Comparison of ENCODE assay signal across 8 mouse cellular contexts in genomic region chr7:16930850-16931249, GRCm38 (mm10). TPM values are rescaled to one million over a fixed set of nuclear protein-coding genes. Genes with fewer than 3 reads are reported as not detected.
DNase-seq lines count a peak whose midpoint lies in the region; ATAC-seq and TF ChIP-seq lines count a peak whose summit lies in the region.

No protein-coding gene starts in this region.

- H3K4me2 ChIP-seq in heart, embryonic 11.5 days: no peak overlapping the region; the same call in 1 of the 2 replicates
- H3K4me2 ChIP-seq in forebrain, postnatal 0 days (ENCODE audit: low read depth): no peak overlapping the region

- H3K4me1 ChIP-seq in heart, embryonic 11.5 days (ENCODE audit: control insufficient read depth, insufficient read depth, low read length): no peaks in the 10 kb centered on the region
- peaks cover 4% of the 10 kb centered on the region; the same call in 1 of the 2 replicates for H3K4me1 ChIP-seq in forebrain, postnatal 0 days (ENCODE audit: insufficient read depth)

- TF ChIP-seq CTCF in forebrain, postnatal 0 days (IDR thresholded peaks at IDR 0.05; ENCODE audit: low read depth): peak; percentile 84

- no peaks in the 10 kb centered on the region for H3K36me3 ChIP-seq in heart, embryonic 11.5 days (ENCODE audit: control insufficient read depth, insufficient read depth, low read length)
- H3K36me3 ChIP-seq in forebrain, postnatal 0 days (ENCODE audit: insufficient read depth): no peaks in the 10 kb centered on the region

- DNase-seq in heart, adult 18-20 months: peak; percentile 63 to 88
- peak; percentile 58 to 77 for DNase-seq in CD8-positive naive resting alpha-beta T cell, adult 2 months (ENCODE audit: low read depth in 2 of 2, low spot score in 2 of 2)
- peak; percentile 78 for DNase-seq in cerebellum, adult 11 months
- DNase-seq in forebrain, postnatal 0 days: peak; percentile 88
- peak; percentile 63 to 85 for DNase-seq in layer of hippocampus, adult 8-10 months (ENCODE audit: low spot score in 2 of 2)
- DNase-seq in mesoderm, embryonic 11.5 days (ENCODE audit: low read depth, low spot score): peak; percentile 77
- peak; percentile 80 for DNase-seq in testis, postnatal 10 days (ENCODE audit: low spot score)

- H3K9ac ChIP-seq in heart, embryonic 11.5 days (ENCODE audit: low read depth, low read length): no peak overlapping the region
- no peak overlapping the region for H3K9ac ChIP-seq in forebrain, postnatal 0 days

- H3K27me3 ChIP-seq in heart, embryonic 11.5 days (ENCODE audit: control insufficient read depth, insufficient read depth, low read length): no peaks in the 10 kb centered on the region
- H3K27me3 ChIP-seq in forebrain, postnatal 0 days (ENCODE audit: insufficient read depth, low read length): no peaks in the 10 kb centered on the region

- H3K9me3 ChIP-seq in heart, embryonic 11.5 days (replicated peaks; ENCODE audit: control insufficient read depth, low read length): no peaks in the 10 kb centered on the region
- H3K9me3 ChIP-seq in forebrain, postnatal 0 days (ENCODE audit: low read length): no peaks in the 10 kb centered on the region

- no peak overlapping the region for H3K27ac ChIP-seq in heart, embryonic 11.5 days (ENCODE audit: low read depth, low read length)
- H3K27ac ChIP-seq in forebrain, postnatal 0 days (ENCODE audit: low read depth, low read length): peak overlapping the region; percentile 57

- 12% methylated on average over 1 of the region's 1 CpGs for WGBS in heart, embryonic 11.5 days (ENCODE audit: insufficient replicate concordance)
- WGBS in forebrain, postnatal 0 days: 0% methylated on average over 1 of the region's 1 CpGs

- H3K4me3 ChIP-seq in heart, embryonic 11.5 days (ENCODE audit: low read depth, low read length): no peak overlapping the region
- no peak overlapping the region for H3K4me3 ChIP-seq in forebrain, postnatal 0 days (ENCODE audit: low read depth, low read length)

- ATAC-seq in heart, embryonic 11.5 days (replicated peaks; ENCODE audit: insufficient number of reproducible peaks, low FRiP score, low TSS enrichment): no peak
- peak; percentile 21; the same call in 1 of the 2 replicates for ATAC-seq in forebrain, postnatal 0 days

RNA-seq across cellular contexts. Expression of gene Calm3, which starts 6.9 kb away (rescaled TPM):
- total RNA-seq in heart, adult 18-20 months (2021): 100 to 1,000 TPM; 166 to 200 TPM
- polyA plus RNA-seq in heart, embryonic 11.5 days (2014; fragmentation: Nextera tagmentation; extraction: Ambion mirVana): 150 and 156 TPM in 2 replicates
- total RNA-seq in forebrain, postnatal 0 days (2014; rRNA removed): 1,323 and 1,444 TPM in 2 replicates
- 403 and 424 TPM in 2 replicates for polyA plus RNA-seq in forebrain, postnatal 0 days (2015; fragmentation: Nextera tagmentation; extraction: Ambion mirVana)
- total RNA-seq in layer of hippocampus, adult 8-10 months (2022): 1,000 to 10,000 TPM; 1,722 to 2,104 (median 1,900) TPM

RNA-seq across cellular contexts. Expression of gene Pnmal2, which starts 13.6 kb away (rescaled TPM):
- 1 to 10 TPM; 3.7 to 4.0 TPM for total RNA-seq in heart, adult 18-20 months (2021)
- 1.5 and 2.0 TPM in 2 replicates for polyA plus RNA-seq in heart, embryonic 11.5 days (2014; fragmentation: Nextera tagmentation; extraction: Ambion mirVana)
- 98.9 and 133 TPM in 2 replicates for total RNA-seq in forebrain, postnatal 0 days (2014; rRNA removed)
- 87.5 and 134 TPM in 2 replicates for polyA plus RNA-seq in forebrain, postnatal 0 days (2015; fragmentation: Nextera tagmentation; extraction: Ambion mirVana)
- total RNA-seq in layer of hippocampus, adult 8-10 months (2022): 100 to 1,000 TPM; 311 to 360 (median 338) TPM

RNA-seq across cellular contexts. Expression of gene Ptgir, which starts 24.6 kb away (rescaled TPM):
- total RNA-seq in heart, adult 18-20 months (2021): 1 to 10 TPM; 1.5 TPM
- polyA plus RNA-seq in heart, embryonic 11.5 days (2014; fragmentation: Nextera tagmentation; extraction: Ambion mirVana): 0.19 and 0.34 TPM in 2 replicates
- total RNA-seq in forebrain, postnatal 0 days (2014; rRNA removed): 0.15 TPM in 1 of 2 replicates, not detected in the other
- polyA plus RNA-seq in forebrain, postnatal 0 days (2015; fragmentation: Nextera tagmentation; extraction: Ambion mirVana): 0.08 and 0.09 TPM in 2 replicates
- total RNA-seq in layer of hippocampus, adult 8-10 months (2022): not detected

RNA-seq across cellular contexts. Expression of gene Pnmal1, which starts 28.6 kb away (rescaled TPM):
- total RNA-seq in heart, adult 18-20 months (2021): not detected
- 0.18 and 0.46 TPM in 2 replicates for polyA plus RNA-seq in heart, embryonic 11.5 days (2014; fragmentation: Nextera tagmentation; extraction: Ambion mirVana)
- total RNA-seq in forebrain, postnatal 0 days (2014; rRNA removed): 53.4 and 64.8 TPM in 2 replicates
- 51.1 and 61.5 TPM in 2 replicates for polyA plus RNA-seq in forebrain, postnatal 0 days (2015; fragmentation: Nextera tagmentation; extraction: Ambion mirVana)
- 100 to 1,000 TPM in 2 of 4 experiments, 10 to 100 TPM in 2; 93.0 to 128 (median 106) TPM for total RNA-seq in layer of hippocampus, adult 8-10 months (2022)

RNA-seq across cellular contexts. Expression of gene Gng8, which starts 39.3 kb away (rescaled TPM):
- under 1 TPM in 1 of 2 experiments, not detected in 1; 0.47 TPM for total RNA-seq in heart, adult 18-20 months (2021)
- 3.5 and 4.2 TPM in 2 replicates for polyA plus RNA-seq in heart, embryonic 11.5 days (2014; fragmentation: Nextera tagmentation; extraction: Ambion mirVana)
- not detected in 2 replicates for total RNA-seq in forebrain, postnatal 0 days (2014; rRNA removed)
- polyA plus RNA-seq in forebrain, postnatal 0 days (2015; fragmentation: Nextera tagmentation; extraction: Ambion mirVana): 9.3 and 16.4 TPM in 2 replicates
- 1 to 10 TPM; 1.3 to 3.4 (median 2.5) TPM for total RNA-seq in layer of hippocampus, adult 8-10 months (2022)

Comparison
In these comparisons a context has a peak if more than half of its experiments do, and no peak if none do; other contexts are left out.
1. RNA of gene Pnmal2, which starts 13.6 kb away (total RNA-seq): 311 to 360 TPM in layer of hippocampus, adult 8-10 months and 98.9 to 133 TPM in forebrain, postnatal 0 days; 3.7 to 4.0 TPM in heart, adult 18-20 months; every median in the first group is over 10 times any median in the second.
2. Peak in every context shown above with its lines, with median percentiles within 50 percentile points of each other: DNase-seq.